Mouse (Mus musculus) liver, adult 10 weeks (tissue): ENCODE data around the gene Taar8b. TPM values are rescaled to one million over a fixed set of nuclear protein-coding genes. Genes with fewer than 3 reads are reported as not detected.

Experiments
- polyA plus RNA-seq: library from polyadenylated mRNA; stranded (reverse); fragments of 350-450 nt; fragmentation: Illumina TruSeq; extraction: RNeasy Lipid Tissue Mini Kit (QIAGEN cat#74804); gene quantifications from one replicate; pipeline ENCODE4 v1.2.3, GENCODE M21; 2014; ENCODE audit warnings: low read depth, low replicate concordance

The Taar8b gene
- polyA plus RNA-seq, result not detected

DNA sequence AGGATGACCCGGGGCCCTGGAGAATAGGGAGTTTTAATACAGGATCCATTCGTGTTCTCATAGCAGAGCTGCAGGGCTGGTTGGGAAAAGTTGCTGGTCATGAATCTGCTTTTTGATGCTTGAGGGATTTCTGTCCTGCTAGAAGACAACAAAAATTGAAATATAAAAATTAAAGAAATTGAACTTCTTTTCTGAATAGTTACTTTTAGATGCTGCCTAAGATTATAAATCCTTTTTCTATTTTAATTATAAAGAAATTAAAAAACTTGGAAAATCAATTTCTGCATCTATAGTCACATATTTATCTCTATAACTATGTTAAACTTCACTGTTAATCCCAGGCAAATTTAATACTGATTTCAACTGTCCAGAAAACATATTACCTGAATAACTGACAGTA, at the start of gene Taar8b:
Taar8b (minus strand) TSS at position 101 of the 400 bp plus-strand sequence.

DNA sequence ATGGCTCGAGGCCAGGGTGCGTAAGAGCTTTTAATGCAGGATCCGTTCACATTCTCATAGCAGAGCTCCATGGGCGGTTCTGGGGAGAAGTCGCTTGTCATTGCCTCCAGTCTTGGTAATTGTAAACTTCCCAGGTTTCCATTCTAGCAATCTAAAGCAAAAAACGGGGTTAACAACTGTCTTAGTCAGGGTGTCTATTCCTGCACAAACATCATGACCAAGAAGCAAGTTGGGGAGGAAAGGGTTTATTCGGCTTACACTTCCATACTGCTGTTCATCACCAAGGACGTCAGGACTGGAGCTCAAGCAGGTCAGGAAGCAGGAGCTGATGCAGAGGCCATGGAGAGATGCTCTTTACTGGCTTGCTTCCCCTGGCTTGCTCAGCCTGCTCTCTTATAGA, 17.3 kb upstream of the Taar8b start, which contains the start of gene Taar9:
Taar9 (minus strand) TSS at position 101 of the 400 bp plus-strand sequence.

DNA sequence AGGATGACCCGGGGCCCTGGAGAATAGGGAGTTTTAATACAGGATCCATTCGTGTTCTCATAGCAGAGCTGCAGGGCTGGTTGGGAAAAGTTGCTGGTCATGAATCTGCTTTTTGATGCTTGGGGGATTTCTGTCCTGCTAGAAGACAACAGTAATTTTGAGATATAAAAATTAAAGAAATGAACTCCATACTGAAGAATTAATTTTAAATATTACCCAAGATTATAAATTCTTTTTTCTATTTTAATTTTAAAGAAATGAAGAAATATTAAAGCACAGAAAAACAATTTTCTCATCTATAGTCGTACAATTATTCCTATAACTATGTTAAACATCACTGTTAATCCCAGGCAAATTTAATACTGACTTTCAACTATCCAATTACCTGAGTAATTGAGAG, 9.7 kb upstream of the Taar8b start, which contains the start of gene Taar8c:
Taar8c (minus strand) TSS at position 101 of the 400 bp plus-strand sequence.

DNA sequence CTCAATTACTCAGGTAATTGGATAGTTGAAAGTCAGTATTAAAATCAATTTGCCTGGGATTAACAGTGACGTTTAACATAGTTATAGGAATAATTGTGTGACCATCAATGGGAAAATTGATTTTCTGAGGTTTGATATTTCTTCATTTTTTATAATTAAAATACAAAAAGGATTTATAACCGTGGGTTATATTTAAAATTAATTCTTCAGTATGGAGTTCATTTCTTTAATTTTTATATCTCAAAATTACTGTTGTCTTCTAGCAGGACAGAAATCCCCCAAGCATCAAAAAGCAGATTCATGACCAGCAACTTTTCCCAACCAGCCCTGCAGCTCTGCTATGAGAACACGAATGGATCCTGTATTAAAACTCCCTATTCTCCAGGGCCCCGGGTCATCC, 15.9 kb downstream of the Taar8b start, which contains the start of gene Taar8a:
Taar8a (plus strand) TSS at position 301 of the 400 bp plus-strand sequence.

DNA sequence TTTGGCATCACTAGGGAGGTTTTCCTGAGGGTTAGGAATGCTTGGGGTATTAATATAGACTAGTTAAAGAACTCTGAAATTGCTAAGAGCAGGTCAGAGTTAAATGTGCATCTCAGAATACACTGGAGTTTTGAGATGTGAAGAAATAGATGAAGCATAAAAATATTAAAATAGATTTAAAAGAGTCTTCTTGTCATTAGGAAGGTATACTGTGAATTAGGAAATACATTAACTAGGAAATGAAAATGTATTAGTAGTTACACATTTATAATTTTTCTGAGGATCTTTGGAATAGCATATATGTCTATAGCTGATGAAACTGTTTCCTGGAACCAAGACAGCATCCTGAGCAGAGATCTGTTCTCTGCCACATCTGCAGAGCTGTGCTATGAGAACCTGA, 42.9 kb downstream of the Taar8b start, which contains the start of gene Taar7f:
Taar7f (plus strand) TSS at position 301 of the 400 bp plus-strand sequence.

Other genes with a start within 250 kb of the Taar8b start
- 96.8 TPM for gene Vnn3, start 240.8 kb downstream of the Taar8b start, polyA plus RNA-seq
- 114 TPM for gene Vnn1, start 197.6 kb downstream of the Taar8b start, polyA plus RNA-seq
- not detected for gene Taar1, start 171.9 kb downstream of the Taar8b start, polyA plus RNA-seq
- gene Taar2, start 153.7 kb downstream of the Taar8b start, polyA plus RNA-seq, result not detected
- gene Taar3, start 142.7 kb downstream of the Taar8b start, polyA plus RNA-seq, result not detected
- not detected for gene Taar4, start 131.8 kb downstream of the Taar8b start, polyA plus RNA-seq
- gene Taar5, start 121.6 kb downstream of the Taar8b start, polyA plus RNA-seq, result not detected
- gene Taar6, start 106.6 kb downstream of the Taar8b start, polyA plus RNA-seq, result not detected
- gene Taar7a, start 98.8 kb downstream of the Taar8b start, polyA plus RNA-seq, result not detected
- not detected for gene Taar7b, start 92.4 kb downstream of the Taar8b start, polyA plus RNA-seq
- gene Taar7d, start 65.1 kb downstream of the Taar8b start, polyA plus RNA-seq, result not detected
- not detected for gene Taar7e, start 54.7 kb downstream of the Taar8b start, polyA plus RNA-seq
- gene Taar7f, start 42.8 kb downstream of the Taar8b start, polyA plus RNA-seq, result not detected
- gene Taar8a, start 15.8 kb downstream of the Taar8b start, polyA plus RNA-seq, result not detected
- not detected for gene Taar8c, start 9.6 kb upstream of the Taar8b start, polyA plus RNA-seq
- gene Taar9, start 17.2 kb upstream of the Taar8b start, polyA plus RNA-seq, result not detected
- 36.6 TPM for gene Stx7, start 57.0 kb upstream of the Taar8b start, polyA plus RNA-seq
- gene Moxd1, start 131.2 kb upstream of the Taar8b start, polyA plus RNA-seq, result not detected